ENCODE assay signal across 8 mouse cellular contexts in genomic region chr4:59222226-59222625, GRCm38 (mm10).
"Had no signal": no experiment of that assay in that cellular context is flagged by ENCODE, and none has a peak within 500 bp of the region (broad histone marks: within the 10 kb centered on the region; RNA-seq: fewer than 3 reads in every experiment).

No protein-coding gene starts in this region.

- H3K4me3 ChIP-seq: left cerebral cortex, adult 2 months; limb, embryonic 10.5 days; liver, embryonic 12.5 days; midbrain, embryonic 13.5 days had no signal

- H3K27me3 ChIP-seq: liver, embryonic 12.5 days; midbrain, embryonic 13.5 days had no signal

- DNase-seq: lung, postnatal 36 days; right cerebral cortex, postnatal 14 days; thymus, postnatal 36 days had no signal

- H3K27ac ChIP-seq: left cerebral cortex, adult 2 months; limb, embryonic 10.5 days; midbrain, embryonic 13.5 days had no signal

- H3K4me1 ChIP-seq: limb, embryonic 10.5 days; midbrain, embryonic 13.5 days had no signal

- H3K4me2 ChIP-seq: liver, embryonic 12.5 days; midbrain, embryonic 13.5 days had no signal

- ATAC-seq: liver, embryonic 12.5 days; lung, postnatal 0 days; midbrain, embryonic 13.5 days had no signal

- H3K9ac ChIP-seq: liver, embryonic 12.5 days; midbrain, embryonic 13.5 days had no signal

- H3K9me3 ChIP-seq: limb, embryonic 10.5 days; liver, embryonic 12.5 days; midbrain, embryonic 13.5 days had no signal
